8 mouse cellular contexts compared by ENCODE assay signal in genomic region chr3:102081862-102082261, GRCm38 (mm10). TPM values are rescaled to one million over a fixed set of nuclear protein-coding genes. Genes with fewer than 3 reads are reported as not detected.
DNase-seq lines count a peak whose midpoint lies in the region; ATAC-seq and TF ChIP-seq lines count a peak whose summit lies in the region.

No protein-coding gene starts in this region.

- H3K27me3 ChIP-seq in embryonic facial prominence, embryonic 10.5 days (replicated peaks; ENCODE audit: low read depth, poor library complexity, severe bottlenecking) = peaks cover 45% of the 10 kb centered on the region
- H3K27me3 ChIP-seq in intestine, postnatal 0 days (replicated peaks; ENCODE audit: control insufficient read depth, insufficient read depth, low read length) = no peaks in the 10 kb centered on the region
- H3K27me3 ChIP-seq in midbrain, embryonic 13.5 days = peaks cover 30% of the 10 kb centered on the region

- TF ChIP-seq CTCF in intestine, postnatal 0 days (IDR thresholded peaks at IDR 0.05; ENCODE audit: low read depth) = peak; percentile 87

- 13% methylated on average over 3 of the region's 3 CpGs for WGBS in embryonic facial prominence, embryonic 10.5 days
- 18% methylated on average over 3 of the region's 3 CpGs for WGBS in intestine, postnatal 0 days
- 13% methylated on average over 3 of the region's 3 CpGs for WGBS in midbrain, embryonic 13.5 days

- DNase-seq in CD4-positive, CD25-positive, alpha-beta regulatory T cell, adult 2 months (ENCODE audit: low read depth, low spot score) = peak; percentile 14
- DNase-seq in embryonic facial prominence, embryonic 10.5 days (ENCODE audit: low spot score) = peak; percentile 75
- peak; percentile 96 for DNase-seq in heart, adult 11 months
- DNase-seq in left cerebral cortex, postnatal 36 days (ENCODE audit: low spot score in 2 of 2) = peak; percentile 39 to 67
- DNase-seq in spleen, postnatal 4 days (ENCODE audit: low spot score in 2 of 2) = peak; percentile 47 to 74

- H3K27ac ChIP-seq in embryonic facial prominence, embryonic 10.5 days (replicated peaks) = 0 out of 2 replicates have a peak overlapping the region, but pooled peaks have one; percentile 8
- no peak overlapping the region for H3K27ac ChIP-seq in intestine, postnatal 0 days (ENCODE audit: low read depth, low read length)
- no peak overlapping the region for H3K27ac ChIP-seq in midbrain, embryonic 13.5 days

- H3K4me3 ChIP-seq in embryonic facial prominence, embryonic 10.5 days = no peak overlapping the region
- no peak overlapping the region for H3K4me3 ChIP-seq in intestine, postnatal 0 days (ENCODE audit: low read depth, low read length)
- no peak overlapping the region for H3K4me3 ChIP-seq in midbrain, embryonic 13.5 days (replicated peaks)

- no peak overlapping the region for H3K4me2 ChIP-seq in intestine, postnatal 0 days (replicated peaks; ENCODE audit: low read depth)
- H3K4me2 ChIP-seq in midbrain, embryonic 13.5 days (replicated peaks) = no peak overlapping the region

- no peaks in the 10 kb centered on the region for H3K36me3 ChIP-seq in embryonic facial prominence, embryonic 10.5 days (replicated peaks)
- no peaks in the 10 kb centered on the region for H3K36me3 ChIP-seq in intestine, postnatal 0 days (ENCODE audit: control insufficient read depth, insufficient read depth)
- no peaks in the 10 kb centered on the region for H3K36me3 ChIP-seq in midbrain, embryonic 13.5 days

- H3K4me1 ChIP-seq in embryonic facial prominence, embryonic 10.5 days = peaks cover 25% of the 10 kb centered on the region
- H3K4me1 ChIP-seq in intestine, postnatal 0 days (replicated peaks; ENCODE audit: control insufficient read depth, insufficient read depth, low read length) = no peaks in the 10 kb centered on the region
- H3K4me1 ChIP-seq in midbrain, embryonic 13.5 days (replicated peaks) = peaks cover 10% of the 10 kb centered on the region; the same call in 1 of the 2 replicates

- intact Hi-C loops in left cerebral cortex, postnatal 36 days (cut with DNase I) = loop anchor here (1.0 to 10.0 kb wide), 3 partner anchors 161 to 723 kb away; no protein-coding TSS in a partner anchor

- H3K9ac ChIP-seq in intestine, postnatal 0 days (ENCODE audit: low read depth, low read length) = no peak overlapping the region
- no peak overlapping the region for H3K9ac ChIP-seq in midbrain, embryonic 13.5 days (replicated peaks)

- H3K9me3 ChIP-seq in embryonic facial prominence, embryonic 10.5 days = no peaks in the 10 kb centered on the region
- H3K9me3 ChIP-seq in intestine, postnatal 0 days (ENCODE audit: control insufficient read depth) = no peaks in the 10 kb centered on the region
- no peaks in the 10 kb centered on the region for H3K9me3 ChIP-seq in midbrain, embryonic 13.5 days

- ATAC-seq in CD4-positive, CD25-positive, alpha-beta regulatory T cell, adult 4 months = no peak
- ATAC-seq in intestine, postnatal 0 days = no peak; the same call in 1 of the 2 replicates
- peak; percentile 92 for ATAC-seq in midbrain, embryonic 13.5 days

RNA-seq across cellular contexts. Expression of gene Casq2, which starts 4.4 kb away (rescaled TPM):
- not detected for polyA plus RNA-seq in CD4-positive, CD25-positive, alpha-beta regulatory T cell, adult 4 months (2017; shearing (Covaris generic))
- 0.10 and 0.16 TPM in 2 replicates for polyA plus RNA-seq in embryonic facial prominence, embryonic 10.5 days (2016; fragmentation: Nextera tagmentation; extraction: Ambion mirVana)
- polyA plus RNA-seq in intestine, postnatal 0 days (2015; fragmentation: Nextera tagmentation; extraction: Ambion mirVana) = 5.7 and 5.9 TPM in 2 replicates
- 1 to 10 TPM; 1.2 TPM for total RNA-seq in left cerebral cortex, postnatal 36 days (2021)
- 0.19 and 0.31 TPM in 2 replicates for polyA plus RNA-seq in midbrain, embryonic 13.5 days (2015; fragmentation: Nextera tagmentation; extraction: Ambion mirVana)

Comparison
In these comparisons a context has a peak if more than half of its experiments do, and no peak if none do; other contexts are left out.
1. DNase-seq: peak in every context shown above with its lines; median percentile 96 in heart, adult 11 months; 75 in embryonic facial prominence, embryonic 10.5 days; 60 in spleen, postnatal 4 days; 53 in left cerebral cortex, postnatal 36 days; 14 in CD4-positive, CD25-positive, alpha-beta regulatory T cell, adult 2 months.